Mouse (Mus musculus): ENCODE data around the gene Fgf15.

- TF ChIP-seq GATA1 (IDR thresholded peaks at IDR 0.05; ENCODE audit: low read length) (no peak), TAL1 (IDR thresholded peaks at IDR 0.05; ENCODE audit: low read length) (no peak)
Measured at GRCm38 (mm10) chr7:144872420-144872819, 23.9 kb upstream of the Fgf15 start.
